Mouse (Mus musculus): ENCODE data around the gene Olfr1250. TPM values are rescaled to one million over a fixed set of nuclear protein-coding genes. Genes with fewer than 3 reads are reported as not detected.

Olfr1250 gene
- polyA plus RNA-seq (2017; shearing (Covaris generic)), result not detected

GRCm38 (mm10) chr2:89661367-89661766, at the start of gene Olfr1250:
Olfr1250 (minus strand) TSS chr2:89661467.

GRCm38 (mm10) chr2:89671836-89672235, 10.6 kb upstream of the Olfr1250 start, which contains the start of gene Olfr1251:
Olfr1251 (minus strand) TSS chr2:89671936.

DNA sequence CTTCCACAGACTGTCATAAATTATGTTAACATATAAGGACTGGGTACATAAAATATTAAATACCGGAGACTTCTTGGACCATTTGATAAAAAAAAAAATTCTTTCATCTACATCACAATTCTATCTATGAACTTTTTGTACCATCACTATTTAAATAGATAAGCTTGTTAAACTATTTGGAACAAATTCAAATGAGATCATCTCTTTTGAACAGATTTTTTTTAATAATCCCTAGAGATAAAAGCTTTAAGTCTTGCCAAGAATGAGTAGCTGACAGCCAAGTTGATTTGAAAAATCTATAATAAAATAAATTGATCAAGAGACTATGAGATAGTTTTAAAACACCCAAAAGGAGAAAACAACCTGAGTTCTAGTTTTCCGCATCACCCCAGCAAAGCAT, 26.4 kb downstream of the Olfr1250 start, which contains the start of gene Olfr1249:
Gene Olfr1249 (minus strand): TSS at position 101 of the 400 bp plus-strand sequence.

GRCm38 (mm10) chr2:89618145-89618544, 43.1 kb downstream of the Olfr1250 start, which contains the start of gene Olfr1248:
Olfr1248 (minus strand) TSS chr2:89618245.

DNA sequence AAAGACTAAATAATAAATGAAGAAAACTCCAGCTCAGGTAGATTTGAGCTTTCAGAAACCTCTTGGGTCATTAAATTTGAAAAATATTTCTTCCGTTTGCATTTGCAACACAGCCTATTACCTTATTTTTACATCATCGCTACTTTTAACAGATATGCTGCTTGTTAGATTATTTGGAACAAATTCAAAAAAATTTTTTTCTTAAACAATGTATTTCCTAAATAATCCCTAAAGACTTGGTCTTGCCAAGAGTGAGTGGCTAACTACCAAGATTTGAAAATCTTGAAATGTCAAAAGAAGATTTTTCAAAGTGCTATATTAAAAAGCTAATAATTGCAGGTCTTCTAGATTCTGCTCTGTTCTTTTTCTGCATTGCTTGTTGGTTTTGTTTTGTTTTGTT, 47.2 kb downstream of the Olfr1250 start, which contains the start of gene Olfr1247:
Gene Olfr1247 (minus strand): TSS at position 101 of the 400 bp plus-strand sequence.

Other genes starting within 250 kb of the Olfr1250 start
- gene Olfr1239, start 241.1 kb downstream of the Olfr1250 start, polyA plus RNA-seq (2017; shearing (Covaris generic)), result not detected
- not detected for gene Olfr1240, start 218.5 kb downstream of the Olfr1250 start, polyA plus RNA-seq (2017; shearing (Covaris generic))
- not detected for gene Olfr1241, start 174.3 kb downstream of the Olfr1250 start, polyA plus RNA-seq (2017; shearing (Covaris generic))
- not detected for gene Olfr1242, start 163.1 kb downstream of the Olfr1250 start, polyA plus RNA-seq (2017; shearing (Covaris generic))
- not detected for gene Olfr1243, start 130.0 kb downstream of the Olfr1250 start, polyA plus RNA-seq (2017; shearing (Covaris generic))
- not detected for gene Olfr1245, start 83.0 kb downstream of the Olfr1250 start, polyA plus RNA-seq (2017; shearing (Covaris generic))
- not detected for gene Olfr1246, start 68.3 kb downstream of the Olfr1250 start, polyA plus RNA-seq (2017; shearing (Covaris generic))
- gene Olfr1247, start 47.3 kb downstream of the Olfr1250 start, polyA plus RNA-seq (2017; shearing (Covaris generic)), result not detected
- gene Olfr1248, start 43.2 kb downstream of the Olfr1250 start, polyA plus RNA-seq (2017; shearing (Covaris generic)), result not detected
- not detected for gene Olfr1249, start 26.5 kb downstream of the Olfr1250 start, polyA plus RNA-seq (2017; shearing (Covaris generic))
- gene Olfr1251, start 10.5 kb upstream of the Olfr1250 start, polyA plus RNA-seq (2017; shearing (Covaris generic)), result not detected
- not detected for gene Olfr1252, start 63.5 kb upstream of the Olfr1250 start, polyA plus RNA-seq (2017; shearing (Covaris generic))
- gene Olfr1253, start 95.6 kb upstream of the Olfr1250 start, polyA plus RNA-seq (2017; shearing (Covaris generic)), result not detected
- not detected for gene Olfr1254, start 132.2 kb upstream of the Olfr1250 start, polyA plus RNA-seq (2017; shearing (Covaris generic))
- not detected for gene Olfr1255, start 150.6 kb upstream of the Olfr1250 start, polyA plus RNA-seq (2017; shearing (Covaris generic))
- gene Olfr1256, start 180.1 kb upstream of the Olfr1250 start, polyA plus RNA-seq (2017; shearing (Covaris generic)), result not detected
- gene Olfr48, start 186.7 kb upstream of the Olfr1250 start, polyA plus RNA-seq (2017; shearing (Covaris generic)), result not detected
- not detected for gene Olfr1257, start 217.0 kb upstream of the Olfr1250 start, polyA plus RNA-seq (2017; shearing (Covaris generic))